Mouse (Mus musculus): ENCODE data around the gene Slc12a8.

Slc12a8 gene

GRCm38 (mm10) chr16:33583881-33584454, 66.8 kb downstream of the Slc12a8 start:
- no peak for DNase-seq (ENCODE audit: low spot score)

GRCm38 (mm10) chr16:33584455-33585082, 67.4 kb downstream of the Slc12a8 start:
- no peak for DNase-seq (ENCODE audit: low spot score)

- DNase-seq (ENCODE audit: low spot score), result no peak
These were observed 67.9 kb downstream of the Slc12a8 start for GRCm38 (mm10) chr16:33585083-33585460.

- no peak for DNase-seq (ENCODE audit: low spot score)
These were observed 70.4 kb downstream of the Slc12a8 start for GRCm38 (mm10) chr16:33587283-33588127.

- DNase-seq (ENCODE audit: low spot score), result no peak
These were observed 71.7 kb downstream of the Slc12a8 start for GRCm38 (mm10) chr16:33588845-33589244.

- DNase-seq (ENCODE audit: low spot score), result no peak
These were observed 73.3 kb downstream of the Slc12a8 start for GRCm38 (mm10) chr16:33590438-33590837.

GRCm38 (mm10) chr16:33591390-33592067, 74.4 kb downstream of the Slc12a8 start:
- no peak for DNase-seq (ENCODE audit: low spot score)

GRCm38 (mm10) chr16:33592286-33592685, 75.2 kb downstream of the Slc12a8 start:
- no peak for DNase-seq (ENCODE audit: low spot score)

- DNase-seq (ENCODE audit: low spot score), result no peak
These were observed 76.3 kb downstream of the Slc12a8 start for GRCm38 (mm10) chr16:33593467-33593866.

GRCm38 (mm10) chr16:33594037-33594771, 77.1 kb downstream of the Slc12a8 start:
- no peak for DNase-seq (ENCODE audit: low spot score)

GRCm38 (mm10) chr16:33595235-33595769, 78.2 kb downstream of the Slc12a8 start:
- DNase-seq (ENCODE audit: low spot score), result no peak

- no peak for DNase-seq (ENCODE audit: low spot score)
These were observed 79.1 kb downstream of the Slc12a8 start for GRCm38 (mm10) chr16:33596213-33596612.

- DNase-seq (ENCODE audit: low spot score), result no peak
These were observed 83.1 kb downstream of the Slc12a8 start for GRCm38 (mm10) chr16:33600216-33600615.

- DNase-seq (ENCODE audit: low spot score), result no peak
These were observed 84.2 kb downstream of the Slc12a8 start for GRCm38 (mm10) chr16:33601299-33601698.

- no peak for DNase-seq (ENCODE audit: low spot score)
These were observed 88.8 kb downstream of the Slc12a8 start for GRCm38 (mm10) chr16:33605647-33606596.

GRCm38 (mm10) chr16:33606691-33607532, 89.8 kb downstream of the Slc12a8 start:
- no peak for DNase-seq (ENCODE audit: low spot score)

- no peak for DNase-seq (ENCODE audit: low spot score)
These were observed 92.4 kb downstream of the Slc12a8 start for GRCm38 (mm10) chr16:33609554-33609953.

GRCm38 (mm10) chr16:33610466-33610865, 93.3 kb downstream of the Slc12a8 start:
- DNase-seq (ENCODE audit: low spot score), result no peak

GRCm38 (mm10) chr16:33611291-33611690, 94.2 kb downstream of the Slc12a8 start:
- no peak for DNase-seq (ENCODE audit: low spot score)
